Mouse (Mus musculus) embryonic facial prominence, embryonic 10.5 days (tissue): Measurements from ENCODE around the gene Memo1. TPM values are rescaled to one million over a fixed set of nuclear protein-coding genes. Genes with fewer than 3 reads are reported as not detected.
"Not testable (repeated sequence)": the region's sequence is repeated elsewhere in the genome, so short reads cannot be mapped to it uniquely, and the experiment has no call there.

Experiments
- DNase-seq: peaks from one replicate; pipeline ENCODE4 v3.0.0-alpha.2; 2017; ENCODE audit warnings: low spot score
- H3K27ac ChIP-seq: fragments of 300-500 bp; sonication (generic); replicated peaks from 2 replicates; pipeline ENCODE4 v1.5.1; 2016; ENCODE audit warnings: mild to moderate bottlenecking
- H3K27me3 ChIP-seq: fragments of 300-500 bp; sonication (generic); replicated peaks from 2 replicates; pipeline ENCODE4 v1.6.1; 2016; ENCODE audit warnings: low read depth, mild to moderate bottlenecking; ENCODE audit not compliant: poor library complexity, severe bottlenecking
- H3K36me3 ChIP-seq: fragments of 300-500 bp; sonication (generic); replicated peaks from 2 replicates; pipeline ENCODE4 v1.6.1; 2016; ENCODE audit warnings: mild to moderate bottlenecking, moderate library complexity
- H3K4me1 ChIP-seq: fragments of 300-500 bp; sonication (generic); 2 replicates; pipeline ENCODE4 v1.6.1; 2016
- H3K4me3 ChIP-seq: fragments of 300-500 bp; sonication (generic); 2 replicates; pipeline ENCODE4 v1.5.1; 2016; ENCODE audit warnings: mild to moderate bottlenecking, moderate library complexity
- H3K9me3 ChIP-seq: fragments of 300-500 bp; sonication (generic); 2 replicates; pipeline ENCODE4 v1.6.1; 2016; ENCODE audit warnings: mild to moderate bottlenecking
- WGBS: fragments of 180-500 bp; shearing (Covaris S2); methylation state at CpG from one replicate; pipeline ENCODE4 v1.1.7; 2016; 5-methylcytosine and 5-hydroxymethylcytosine counted together
- polyA plus RNA-seq: library from polyadenylated mRNA; unstranded; fragments of >200 nt; fragmentation: Nextera tagmentation; extraction: Ambion mirVana; gene quantifications from 2 replicates; pipeline ENCODE4 v1.2.1, GENCODE M21; 2016

The Memo1 gene
- polyA plus RNA-seq, 1 experiment from 2014 or later = 94.8 TPM

DNA sequence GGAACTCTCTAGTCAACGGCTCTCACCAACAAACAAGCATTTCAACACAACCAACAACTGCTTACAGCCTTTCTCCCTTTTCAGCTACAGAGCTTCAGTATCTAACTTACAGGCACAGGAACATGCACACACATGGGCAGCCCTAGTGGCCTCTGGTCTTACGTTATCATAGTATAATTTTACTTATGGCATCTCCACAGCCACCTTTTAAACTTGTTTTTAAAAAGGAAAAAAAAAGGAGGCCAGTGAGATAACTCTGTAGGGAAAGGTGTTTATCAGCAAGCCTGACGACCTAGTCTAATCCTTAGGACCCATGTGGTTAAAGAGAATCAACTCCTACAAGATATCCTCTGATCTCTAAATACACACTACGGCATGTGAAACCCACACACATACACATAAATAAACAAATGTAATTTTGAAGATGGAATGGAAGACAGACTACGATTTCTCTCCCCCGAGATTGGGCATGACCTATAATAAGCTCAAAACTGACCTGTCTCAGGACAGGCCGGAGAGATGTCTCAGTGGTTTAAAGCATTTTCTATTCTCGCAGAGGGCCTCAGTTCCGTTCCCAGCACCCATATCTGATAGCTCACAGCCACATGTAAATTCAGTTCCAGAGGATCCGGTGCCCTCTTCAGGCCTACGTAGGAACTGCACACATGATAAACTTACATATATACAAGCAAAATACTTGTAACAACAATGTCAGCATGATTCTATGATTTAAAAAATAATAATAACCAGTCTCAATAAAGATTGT lies 27.7 kb downstream of the Memo1 start:
- 91% methylated on average over 11 of the region's 11 CpGs for WGBS
- Histone ChIP-seq H3K4me3 (no peak overlapping the region), H3K27me3 (no peaks in the 10 kb centered on the region), H3K9me3 (no peaks in the 10 kb centered on the region), H3K4me1 (peaks cover 22% of the 10 kb centered on the region), H3K36me3 (peaks cover 23% of the 10 kb centered on the region), H3K27ac (no peak overlapping the region)
- no peak for DNase-seq

DNA sequence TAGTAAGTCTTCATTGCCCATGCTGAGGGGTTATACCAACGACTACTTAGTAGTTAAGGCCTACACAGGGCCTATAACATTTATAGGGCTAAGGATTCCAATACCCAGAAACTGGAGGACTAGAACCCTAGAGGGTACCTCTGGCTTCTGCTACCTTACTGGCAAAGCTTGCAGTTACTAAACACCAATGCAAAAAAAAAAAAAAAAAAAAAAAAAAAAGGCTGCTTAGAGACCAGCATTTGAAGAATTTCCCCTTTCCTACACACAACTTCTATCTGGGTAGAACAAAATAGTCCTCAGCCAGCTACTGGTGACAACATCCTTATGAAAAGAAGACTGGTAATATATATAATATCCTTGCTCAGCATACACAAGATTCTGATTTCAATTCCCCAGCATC lies 29.7 kb downstream of the Memo1 start:
- WGBS = 64% methylated on average over 1 of the region's 1 CpGs
- Histone ChIP-seq H3K4me1 (peaks cover 20% of the 10 kb centered on the region), H3K36me3 (peaks cover 15% of the 10 kb centered on the region)

DNA sequence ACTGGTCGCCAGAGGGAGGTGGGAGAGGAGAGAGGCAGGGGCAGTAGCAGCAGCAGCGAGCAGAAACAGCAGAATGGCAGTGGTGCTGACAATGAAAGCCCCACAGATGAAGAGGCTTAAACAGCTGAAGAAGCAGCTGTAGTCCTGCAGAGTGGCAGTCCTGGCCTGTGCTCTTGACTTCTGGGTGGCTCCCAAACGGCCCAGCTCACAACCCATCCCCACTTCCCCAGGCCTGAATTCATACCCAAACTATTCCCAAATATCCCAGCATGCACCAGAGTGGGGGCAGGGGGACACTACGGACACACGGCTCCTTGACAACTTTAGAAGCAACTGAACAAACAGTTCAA lies 30.2 kb downstream of the Memo1 start:
- H3K27me3 ChIP-seq = no peaks in the 10 kb centered on the region
- no peak overlapping the region for H3K4me3 ChIP-seq
- peaks cover 15% of the 10 kb centered on the region for H3K36me3 ChIP-seq
- H3K9me3 ChIP-seq = no peaks in the 10 kb centered on the region
- DNase-seq = peak; percentile 11
- H3K27ac ChIP-seq = peak overlapping the region; percentile 66
- WGBS = 33% methylated on average over 5 of the region's 5 CpGs
- H3K4me1 ChIP-seq = peaks cover 20% of the 10 kb centered on the region

More for the DNA sequence above, 29.7 kb downstream of the Memo1 start:
- no peak for DNase-seq
- H3K9me3 ChIP-seq = no peaks in the 10 kb centered on the region
- H3K27ac ChIP-seq = no peak overlapping the region
- no peaks in the 10 kb centered on the region for H3K27me3 ChIP-seq
- H3K4me3 ChIP-seq = no peak overlapping the region

DNA sequence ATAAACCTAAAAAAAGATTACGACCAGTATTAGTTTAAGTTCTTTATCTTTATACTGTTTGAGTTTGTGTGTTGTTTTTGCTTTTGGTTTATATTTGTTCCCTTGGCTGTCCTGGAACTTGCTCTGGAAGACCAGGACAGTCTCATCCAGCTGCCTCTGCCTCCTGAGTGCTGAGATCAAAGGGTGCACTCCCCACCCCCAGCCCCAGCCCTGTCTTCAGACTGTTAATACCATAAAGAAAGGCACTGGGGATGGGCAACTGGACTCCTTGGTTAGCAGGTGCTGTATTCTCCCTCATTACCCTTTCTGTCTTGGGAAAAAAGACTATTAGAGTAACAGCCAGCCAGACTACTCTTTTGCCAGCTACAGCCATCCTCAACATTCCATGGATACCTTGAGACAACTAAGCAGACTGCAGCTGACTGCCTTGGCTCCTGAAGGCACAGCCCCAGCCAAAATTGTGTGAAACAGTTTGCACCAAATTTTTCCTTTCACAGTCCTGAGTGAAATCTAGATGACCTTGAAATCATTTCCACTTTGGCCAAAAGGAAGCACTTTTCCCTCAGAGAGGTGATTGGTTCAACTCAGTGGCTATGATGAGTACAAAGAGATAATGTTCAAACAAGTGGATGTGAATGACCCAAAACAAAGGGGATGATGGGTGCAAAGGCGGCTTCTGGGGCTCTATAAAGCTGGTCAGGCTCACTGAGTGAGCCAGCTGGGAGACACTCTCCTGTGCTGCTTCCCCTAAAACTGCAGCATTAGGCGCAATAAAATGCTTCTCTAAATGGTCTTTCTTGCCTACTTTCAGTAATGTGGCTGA lies 30.8 kb downstream of the Memo1 start:
- Histone ChIP-seq H3K9me3 (no peaks in the 10 kb centered on the region), H3K27me3 (no peaks in the 10 kb centered on the region), H3K36me3 (peaks cover 14% of the 10 kb centered on the region), H3K4me1 (peaks cover 20% of the 10 kb centered on the region), H3K27ac (peak overlapping the region; percentile 66), H3K4me3 (no peak overlapping the region)
- 62% methylated on average over 3 of the region's 3 CpGs for WGBS
- DNase-seq = no peak

DNA sequence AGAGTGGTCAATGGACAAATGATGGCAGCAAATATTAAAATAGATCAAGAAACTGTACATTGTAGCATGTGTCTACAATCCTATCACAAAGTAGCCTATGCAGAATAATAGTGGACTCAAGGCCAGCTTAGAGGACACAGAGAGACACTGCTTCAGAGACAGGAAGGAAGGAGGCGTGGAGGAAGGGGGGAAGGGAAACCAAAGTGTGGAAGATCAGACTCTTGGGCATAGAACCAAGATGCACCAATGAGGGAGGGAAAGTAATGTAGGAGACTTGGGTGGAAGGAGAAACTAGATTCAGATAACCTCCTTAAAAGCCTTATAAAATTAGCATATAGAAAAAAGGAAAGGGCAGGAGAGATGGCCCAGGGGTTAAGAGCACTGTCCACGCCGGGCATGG lies 32.9 kb downstream of the Memo1 start:
- H3K4me1 ChIP-seq = peaks cover 20% of the 10 kb centered on the region

DNA sequence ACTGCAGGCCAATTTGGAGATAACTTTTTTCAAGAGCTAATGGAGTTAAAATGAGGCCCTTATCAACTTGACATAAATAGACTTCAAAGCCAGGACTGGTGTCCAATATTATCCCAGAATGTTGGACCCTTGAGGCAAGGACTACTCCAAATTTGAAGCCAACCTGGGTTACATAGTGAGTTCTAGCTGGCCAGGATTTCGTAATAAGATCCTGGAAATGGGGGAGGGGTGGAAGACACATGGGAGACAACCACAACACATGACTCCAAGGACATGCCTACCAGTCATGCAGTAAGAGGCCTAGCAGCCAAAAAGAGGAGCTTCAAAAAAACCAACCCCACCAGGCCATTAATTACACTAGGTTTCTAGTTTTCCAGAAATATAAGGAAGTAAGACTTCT lies 50.0 kb downstream of the Memo1 start:
- WGBS = 57% methylated on average over 1 of the region's 1 CpGs
- H3K4me1 ChIP-seq = peaks cover 4% of the 10 kb centered on the region
- H3K27ac ChIP-seq = no peak overlapping the region
- H3K27me3 ChIP-seq = no peaks in the 10 kb centered on the region
- no peaks in the 10 kb centered on the region for H3K9me3 ChIP-seq
- DNase-seq = no peak
- H3K4me3 ChIP-seq = no peak overlapping the region
- H3K36me3 ChIP-seq = peaks cover 27% of the 10 kb centered on the region

More for the DNA sequence above, 32.9 kb downstream of the Memo1 start:
- H3K36me3 ChIP-seq = peaks cover 11% of the 10 kb centered on the region
- H3K27me3 ChIP-seq = no peaks in the 10 kb centered on the region
- H3K9me3 ChIP-seq = no peaks in the 10 kb centered on the region
- no peak overlapping the region for H3K27ac ChIP-seq
- H3K4me3 ChIP-seq = no peak overlapping the region
- DNase-seq = no peak
- 90% methylated on average over 3 of the region's 3 CpGs for WGBS

DNA sequence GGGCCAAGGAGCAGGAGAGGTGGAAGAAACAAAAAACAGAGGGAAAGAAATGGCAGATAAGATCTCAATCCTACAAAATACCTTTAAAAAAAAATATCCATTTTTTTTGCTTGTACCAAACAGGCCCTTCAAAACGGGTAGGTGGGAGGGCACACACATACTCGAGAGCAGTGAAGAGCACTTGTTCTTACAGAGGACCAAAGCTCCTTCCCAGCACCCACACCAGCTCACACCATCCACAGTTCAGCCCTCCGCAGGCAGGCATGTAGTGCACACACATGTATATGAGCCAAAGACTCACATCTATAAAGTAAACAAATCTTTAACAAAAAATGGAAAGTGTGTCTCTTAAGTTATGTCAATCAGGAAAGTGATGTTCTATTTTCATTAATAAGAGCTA lies 52.5 kb downstream of the Memo1 start:
- DNase-seq = no peak
- WGBS = 81% methylated on average over 3 of the region's 3 CpGs
- no peak overlapping the region for H3K27ac ChIP-seq

DNA sequence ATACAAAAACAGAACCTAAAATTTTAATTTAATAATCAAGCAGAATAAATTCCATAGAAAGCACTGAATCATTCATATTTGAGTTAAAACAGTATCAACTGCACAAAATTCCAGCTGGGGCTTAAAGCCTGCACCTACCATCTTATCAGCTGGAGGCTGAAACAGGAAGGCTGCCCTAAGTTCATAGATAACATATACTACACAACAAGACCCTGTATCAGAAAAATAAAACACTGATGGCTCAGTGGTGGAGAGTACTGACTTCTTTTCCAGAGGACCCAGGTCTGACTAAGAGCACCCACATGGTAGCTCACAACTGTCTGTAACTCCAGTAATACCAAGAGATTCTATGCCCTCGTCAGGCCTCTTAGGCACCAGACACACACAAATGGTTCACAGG lies 55.0 kb downstream of the Memo1 start:
- no peak for DNase-seq
- Histone ChIP-seq H3K36me3 (peaks cover 38% of the 10 kb centered on the region), H3K4me3 (no peak overlapping the region), H3K27ac (no peak overlapping the region), H3K9me3 (no peaks in the 10 kb centered on the region), H3K4me1 (peaks cover 1% of the 10 kb centered on the region), H3K27me3 (no peaks in the 10 kb centered on the region)
- 93% methylated on average over 1 of the region's 1 CpGs for WGBS

More for the DNA sequence above, 52.5 kb downstream of the Memo1 start:
- H3K36me3 ChIP-seq = peaks cover 33% of the 10 kb centered on the region
- H3K27me3 ChIP-seq = no peaks in the 10 kb centered on the region
- H3K4me3 ChIP-seq = no peak overlapping the region
- peaks cover 4% of the 10 kb centered on the region for H3K4me1 ChIP-seq
- no peaks in the 10 kb centered on the region for H3K9me3 ChIP-seq

DNA sequence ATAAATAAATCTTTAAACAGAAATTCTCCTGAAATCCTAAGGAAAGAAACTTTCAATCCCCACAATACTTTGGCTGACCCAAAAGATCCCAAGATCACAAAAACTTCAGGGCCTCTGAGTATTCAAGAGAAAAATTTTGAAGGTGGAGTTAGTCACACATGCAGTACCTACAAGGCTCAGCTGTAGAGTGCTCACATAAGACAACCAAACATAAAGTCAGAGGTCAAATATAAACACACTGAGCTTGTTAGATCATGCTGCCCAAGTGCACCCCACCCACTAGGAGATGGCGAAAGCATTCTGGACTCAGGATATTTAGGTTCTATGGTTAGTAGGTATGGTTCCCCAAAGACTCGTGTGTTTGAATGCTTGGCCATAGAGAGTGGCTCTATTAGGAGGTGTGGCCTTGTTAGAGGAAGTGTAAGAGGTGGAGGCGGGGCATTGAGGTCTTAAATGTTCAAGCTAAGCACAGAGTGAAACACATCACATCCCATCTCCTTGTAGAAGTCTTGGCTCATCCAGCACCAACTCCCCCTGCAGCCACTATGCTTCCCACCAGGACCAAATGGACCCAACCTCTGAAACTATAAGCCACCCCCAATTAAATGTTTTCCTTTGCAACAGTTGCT lies 67.1 kb downstream of the Memo1 start:
- Histone ChIP-seq H3K27ac (no peak overlapping the region), H3K36me3 (peaks cover 40% of the 10 kb centered on the region), H3K4me3 (no peak overlapping the region), H3K9me3 (no peaks in the 10 kb centered on the region), H3K27me3 (no peaks in the 10 kb centered on the region), H3K4me1 (no peaks in the 10 kb centered on the region)
- no peak for DNase-seq
- 94% methylated on average over 3 of the region's 3 CpGs for WGBS

DNA sequence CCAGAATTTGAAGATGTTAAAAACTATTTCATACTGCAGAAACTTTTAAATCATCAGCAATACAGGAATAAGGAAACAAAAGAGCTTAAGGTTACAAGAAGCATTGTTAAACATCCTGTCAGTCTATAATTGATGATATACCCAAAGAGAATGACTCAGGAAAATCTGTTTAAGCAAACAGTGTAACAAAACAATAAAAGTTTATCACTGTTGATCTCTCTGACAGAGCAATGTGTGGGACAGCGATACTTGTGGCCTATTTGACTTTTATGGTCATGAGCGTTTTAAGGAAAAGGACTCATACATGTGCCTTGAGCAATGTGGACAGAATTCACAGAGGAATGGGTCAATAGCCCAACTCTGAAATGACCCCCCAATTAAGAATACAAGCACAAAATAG lies 78.0 kb downstream of the Memo1 start:
- no peaks in the 10 kb centered on the region for H3K27me3 ChIP-seq
- H3K4me1 ChIP-seq = no peaks in the 10 kb centered on the region; the same call in 1 of the 2 replicates
- WGBS = 89% methylated on average over 2 of the region's 2 CpGs
- H3K36me3 ChIP-seq = peaks cover 31% of the 10 kb centered on the region
- no peak overlapping the region for H3K4me3 ChIP-seq
- H3K9me3 ChIP-seq = no peaks in the 10 kb centered on the region
- no peak for DNase-seq
- no peak overlapping the region for H3K27ac ChIP-seq

DNA sequence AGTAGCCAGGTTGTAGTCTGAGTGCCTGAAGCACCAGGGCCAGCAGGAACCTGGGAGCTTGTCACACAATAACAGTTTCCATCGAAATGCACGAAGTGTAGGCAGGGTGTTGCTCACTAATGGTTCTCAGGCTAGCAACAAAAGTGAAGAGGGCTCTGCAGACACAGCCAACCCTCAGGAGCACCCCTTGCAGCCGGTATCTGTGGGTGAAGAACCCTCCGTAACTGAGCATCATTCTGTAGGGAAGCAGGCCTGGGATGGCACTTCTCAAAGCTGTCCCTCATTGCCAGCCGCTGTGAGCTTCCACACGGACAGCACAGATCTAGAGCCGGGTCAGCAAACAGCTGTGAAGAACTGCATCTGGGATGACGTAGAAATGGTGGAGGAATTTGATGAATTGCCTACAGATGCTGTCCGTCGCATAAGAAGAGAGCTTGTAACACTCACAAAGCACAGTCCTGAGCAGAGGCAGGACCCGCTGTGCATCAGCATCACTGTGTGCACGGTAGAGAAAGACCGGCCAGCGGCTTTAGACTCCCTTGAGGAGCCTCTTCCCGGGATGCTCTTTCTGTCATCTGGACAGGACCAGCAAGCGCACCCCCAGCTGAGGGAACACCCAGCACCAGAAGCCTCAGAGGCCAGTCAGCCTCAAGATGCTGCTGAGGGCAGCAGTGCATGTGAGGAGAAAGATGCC lies 82.3 kb downstream of the Memo1 start:
- H3K9me3 ChIP-seq, DNase-seq, H3K27ac ChIP-seq, H3K4me3 ChIP-seq, H3K27me3 ChIP-seq, H3K4me1 ChIP-seq: not testable (repeated sequence)
- peaks cover 37% of the 10 kb centered on the region for H3K36me3 ChIP-seq
- 88% methylated on average over 16 of the region's 16 CpGs for WGBS

DNA sequence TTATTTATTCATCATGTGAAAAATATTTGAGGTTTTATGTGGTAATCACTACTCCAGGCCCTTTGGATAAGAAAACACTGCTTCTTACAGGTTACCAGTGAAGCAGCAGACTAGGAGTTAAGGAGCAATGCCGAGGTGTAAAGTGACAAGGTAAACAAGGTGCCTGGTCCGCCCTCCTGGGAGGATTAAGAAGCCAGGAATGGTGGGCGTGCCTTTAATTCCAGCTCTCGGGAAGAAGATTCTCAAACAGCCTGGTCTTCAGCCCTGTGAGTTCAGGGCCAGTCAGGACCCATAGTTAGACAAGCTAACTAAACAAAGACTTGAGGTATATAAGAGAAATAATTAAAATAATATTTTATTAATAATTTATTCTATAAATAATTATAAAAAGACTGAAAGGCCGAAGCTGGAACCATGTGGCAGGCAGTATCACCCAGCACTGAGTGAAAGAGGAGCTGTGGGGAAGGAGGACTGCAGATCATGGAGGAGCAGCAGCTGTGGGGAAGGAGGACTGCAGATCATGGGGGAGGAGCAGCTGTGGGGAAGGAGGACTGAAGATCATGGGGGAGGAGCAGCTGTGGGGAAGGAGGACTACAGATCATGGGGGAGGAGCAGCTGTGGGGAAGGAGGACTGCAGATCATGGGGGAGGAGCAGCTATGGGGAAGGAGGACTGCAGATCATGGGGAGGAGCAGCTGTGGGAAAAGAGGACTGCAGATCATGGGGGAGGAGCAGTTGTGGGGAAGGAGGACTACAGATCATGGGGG lies 86.0 kb downstream of the Memo1 start:
- DNase-seq = no peak
- WGBS = 55% methylated on average over 5 of the region's 5 CpGs

More for the DNA sequence above, 86.0 kb downstream of the Memo1 start:
- Histone ChIP-seq H3K9me3 (no peaks in the 10 kb centered on the region), H3K27me3 (no peaks in the 10 kb centered on the region), H3K4me3 (no peak overlapping the region), H3K4me1 (peaks cover 7% of the 10 kb centered on the region; the same call in 1 of the 2 replicates), H3K36me3 (peaks cover 36% of the 10 kb centered on the region), H3K27ac (no peak overlapping the region)
